Mouse (Mus musculus) lung, embryonic 14.5 days (tissue): ENCODE results near the gene Impg2. TPM values are rescaled to one million over a fixed set of nuclear protein-coding genes. Genes with fewer than 3 reads are reported as not detected.

ENCODE experiments used
- ATAC-seq: fragments of 200-750 bp; cut with Nextera tagmentation; 2 replicates; pipeline ENCODE4 v1.8.0; 2017; ENCODE audit warnings: mild to moderate bottlenecking, moderate TSS enrichment, moderate library complexity; ENCODE audit not compliant: insufficient read depth
- DNase-seq: peaks from one replicate; pipeline ENCODE4 v3.0.0-alpha.2; 2015
- H3K27ac ChIP-seq: fragments of 300-500 bp; sonication (generic); 2 replicates; pipeline ENCODE4 v1.5.1; 2014; ENCODE audit warnings: low read depth, mild to moderate bottlenecking, moderate library complexity
- H3K27me3 ChIP-seq: fragments of 300-500 bp; sonication (generic); 2 replicates; pipeline ENCODE4 v1.6.1; 2014; ENCODE audit warnings: low read length, control low read depth; ENCODE audit not compliant: insufficient read depth
- H3K36me3 ChIP-seq: fragments of 300-500 bp; sonication (generic); 2 replicates; pipeline ENCODE4 v1.6.1; 2014; ENCODE audit warnings: control low read depth; ENCODE audit not compliant: insufficient read depth
- H3K4me1 ChIP-seq: fragments of 300-500 bp; sonication (generic); 2 replicates; pipeline ENCODE4 v1.6.1; 2014; ENCODE audit warnings: antibody characterized with exemption, control low read depth; ENCODE audit not compliant: insufficient read depth
- H3K4me2 ChIP-seq: fragments of 300-500 bp; sonication (generic); 2 replicates; pipeline ENCODE4 v1.6.1; 2014; ENCODE audit warnings: mild to moderate bottlenecking
- H3K4me3 ChIP-seq: fragments of 300-500 bp; sonication (generic); 2 replicates; pipeline ENCODE4 v1.5.1; 2014; ENCODE audit warnings: low read depth, low read length
- H3K9ac ChIP-seq: fragments of 300-500 bp; sonication (generic); 2 replicates; pipeline ENCODE4 v1.6.1; 2014
- H3K9me3 ChIP-seq: fragments of 300-500 bp; sonication (generic); 2 replicates; pipeline ENCODE4 v1.6.1; 2016; ENCODE audit warnings: low read depth, low read length, control low read depth
- CTCF ChIP-seq: IDR thresholded peaks from 2 replicates; pipeline ENCODE4 v1.5.1; 2016; ENCODE audit warnings: antibody characterized with exemption, low read depth
- WGBS: fragments of 180-500 bp; shearing (Covaris S2); extraction: QIAGEN DNeasy Blood & Tissue Kit; methylation state at CpG from one replicate; pipeline ENCODE4 v1.1.7; 2014; 5-methylcytosine and 5-hydroxymethylcytosine counted together
- polyA plus RNA-seq: library from polyadenylated mRNA; unstranded; fragments of >200 nt; fragmentation: Nextera tagmentation; extraction: Ambion mirVana; gene quantifications from 2 replicates; pipeline ENCODE4 v1.2.1, GENCODE M21; 2014

Gene Impg2
- polyA plus RNA-seq, 1 experiment from 2014 or later, result 0.09 TPM

DNA sequence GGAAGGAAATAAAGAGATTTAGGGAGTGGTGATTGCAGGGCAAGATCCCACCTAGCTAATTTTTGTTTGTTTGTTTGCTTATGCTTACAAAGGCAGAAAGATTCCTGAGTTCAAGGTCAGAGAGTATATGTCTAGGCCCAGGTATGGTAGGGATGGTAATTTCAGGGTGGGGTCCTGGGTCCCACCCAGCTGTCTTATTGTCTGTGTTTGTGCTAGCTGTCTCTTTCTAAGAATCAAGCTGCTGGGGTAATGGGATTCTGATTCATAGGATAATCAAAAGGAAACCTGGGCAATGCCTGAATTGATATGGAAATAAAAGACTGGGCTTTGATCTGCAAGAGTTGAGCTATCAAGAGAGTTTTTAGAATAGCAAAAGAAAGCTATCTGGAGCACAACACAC lies 23.6 kb downstream of the Impg2 start:
- Histone ChIP-seq H3K27ac (no peak overlapping the region), H3K36me3 (no peaks in the 10 kb centered on the region), H3K9ac (no peak overlapping the region), H3K4me1 (no peaks in the 10 kb centered on the region), H3K9me3 (no peaks in the 10 kb centered on the region), H3K4me2 (no peak overlapping the region), H3K4me3 (no peak overlapping the region), H3K27me3 (no peaks in the 10 kb centered on the region)
- ATAC-seq, result no peak
- DNase-seq, result no peak
- no peak for TF ChIP-seq CTCF

DNA sequence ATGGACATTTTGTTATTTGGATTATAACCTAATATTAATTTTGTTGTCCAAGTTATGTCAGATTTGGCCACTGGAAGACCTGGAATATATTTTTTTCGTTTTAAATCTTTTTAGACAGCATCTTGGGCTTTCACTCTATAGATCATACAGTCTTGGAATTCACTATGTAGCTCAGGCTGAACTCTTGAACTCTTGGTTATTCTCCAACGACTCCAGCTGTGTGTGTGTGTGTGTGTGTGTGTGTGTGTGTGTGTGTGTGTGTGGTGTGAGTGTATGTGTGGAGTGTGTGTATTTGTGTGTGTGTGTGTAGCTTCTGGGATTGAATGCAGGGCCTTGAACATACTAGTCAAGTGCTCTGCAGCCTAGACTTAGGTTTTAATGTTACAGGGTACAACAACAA lies 25.3 kb downstream of the Impg2 start:
- WGBS, result 11% methylated on average over 2 of the region's 2 CpGs

DNA sequence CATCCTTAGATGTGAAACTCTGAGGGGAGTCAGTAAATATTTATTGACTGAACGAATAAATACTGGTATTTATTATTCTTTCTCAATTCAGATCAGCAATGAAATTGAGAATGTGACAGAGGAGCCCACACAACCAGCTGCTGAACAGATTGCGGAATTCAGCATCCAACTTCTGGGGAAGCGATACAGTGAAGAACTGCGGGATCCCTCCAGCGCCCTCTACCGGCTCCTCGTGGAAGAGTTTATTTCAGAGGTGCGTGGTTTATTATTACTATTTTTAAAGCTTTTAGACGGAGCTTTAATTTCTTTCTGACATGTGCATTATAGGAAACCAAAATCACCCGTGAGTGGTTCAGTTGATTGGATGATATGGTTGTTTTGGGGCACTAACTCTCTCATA lies 27.2 kb downstream of the Impg2 start:
- peak; percentile 47 for DNase-seq
- WGBS, result 52% methylated on average over 10 of the region's 10 CpGs
- Histone ChIP-seq H3K36me3 (no peaks in the 10 kb centered on the region), H3K4me2 (no peak overlapping the region), H3K27me3 (no peaks in the 10 kb centered on the region), H3K27ac (no peak overlapping the region), H3K4me3 (no peak overlapping the region), H3K9ac (no peak overlapping the region), H3K9me3 (no peaks in the 10 kb centered on the region), H3K4me1 (no peaks in the 10 kb centered on the region)
- TF ChIP-seq CTCF, result peak; percentile 37; the same call in 1 of the 2 replicates
- ATAC-seq, result no peak

More for the DNA sequence above, 25.3 kb downstream of the Impg2 start:
- no peaks in the 10 kb centered on the region for H3K27me3 ChIP-seq
- H3K4me2 ChIP-seq, result no peak overlapping the region
- ATAC-seq, result peak; percentile 56; the same call in 1 of the 2 replicates
- H3K4me3 ChIP-seq, result no peak overlapping the region
- no peaks in the 10 kb centered on the region for H3K9me3 ChIP-seq
- no peaks in the 10 kb centered on the region for H3K4me1 ChIP-seq
- no peak overlapping the region for H3K9ac ChIP-seq
- H3K27ac ChIP-seq, result no peak overlapping the region
- no peak for TF ChIP-seq CTCF
- no peaks in the 10 kb centered on the region for H3K36me3 ChIP-seq
- DNase-seq, result peak; percentile 53

DNA sequence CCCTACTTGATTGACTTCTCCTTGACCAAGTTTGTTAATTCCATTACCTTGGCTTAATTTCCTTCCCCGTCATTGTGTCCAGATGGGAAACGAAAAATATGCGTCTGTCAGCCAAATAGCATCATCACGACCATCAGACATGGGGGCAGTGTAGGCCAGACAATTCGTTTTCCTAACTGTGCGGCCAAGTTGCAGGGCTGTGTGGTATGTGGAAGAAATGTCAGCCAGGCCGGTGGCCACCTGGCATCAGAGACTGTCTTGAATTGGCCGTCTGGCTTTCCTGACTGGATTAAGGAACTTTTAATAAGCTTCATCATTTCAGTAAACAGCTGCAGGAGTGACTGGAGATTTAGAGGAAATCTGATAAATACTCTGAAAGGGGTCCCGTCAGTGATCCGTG lies 28.6 kb downstream of the Impg2 start:
- no peaks in the 10 kb centered on the region for H3K36me3 ChIP-seq
- peak; percentile 18 for DNase-seq

DNA sequence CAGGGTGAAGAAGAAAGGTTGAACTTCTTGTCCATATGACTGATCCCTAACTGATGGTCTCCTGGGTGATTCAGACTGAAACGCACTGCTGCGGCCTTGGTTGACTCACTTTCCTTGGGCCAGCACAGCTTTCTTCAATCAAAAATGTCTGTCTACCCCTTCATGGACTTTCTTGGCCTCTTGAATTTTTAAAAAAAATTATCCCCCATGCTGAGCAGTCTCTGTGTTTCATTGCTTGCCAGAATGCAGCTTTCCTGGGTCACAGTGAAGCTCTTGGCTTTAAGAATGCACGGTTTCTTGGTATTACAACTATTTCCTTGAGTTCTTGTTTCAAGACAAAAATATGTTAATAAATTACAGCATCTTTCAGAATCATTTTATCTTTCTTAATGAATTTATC lies 41.9 kb downstream of the Impg2 start:
- no peaks in the 10 kb centered on the region for H3K27me3 ChIP-seq
- WGBS, result 87% methylated on average over 3 of the region's 3 CpGs

More for the DNA sequence above, 28.6 kb downstream of the Impg2 start:
- no peak overlapping the region for H3K9ac ChIP-seq
- WGBS, result 60% methylated on average over 10 of the region's 10 CpGs
- no peaks in the 10 kb centered on the region for H3K9me3 ChIP-seq
- no peaks in the 10 kb centered on the region for H3K27me3 ChIP-seq
- H3K4me3 ChIP-seq, result no peak overlapping the region
- ATAC-seq, result no peak
- no peaks in the 10 kb centered on the region for H3K4me1 ChIP-seq
- TF ChIP-seq CTCF, result no peak
- no peak overlapping the region for H3K4me2 ChIP-seq
- H3K27ac ChIP-seq, result no peak overlapping the region

DNA sequence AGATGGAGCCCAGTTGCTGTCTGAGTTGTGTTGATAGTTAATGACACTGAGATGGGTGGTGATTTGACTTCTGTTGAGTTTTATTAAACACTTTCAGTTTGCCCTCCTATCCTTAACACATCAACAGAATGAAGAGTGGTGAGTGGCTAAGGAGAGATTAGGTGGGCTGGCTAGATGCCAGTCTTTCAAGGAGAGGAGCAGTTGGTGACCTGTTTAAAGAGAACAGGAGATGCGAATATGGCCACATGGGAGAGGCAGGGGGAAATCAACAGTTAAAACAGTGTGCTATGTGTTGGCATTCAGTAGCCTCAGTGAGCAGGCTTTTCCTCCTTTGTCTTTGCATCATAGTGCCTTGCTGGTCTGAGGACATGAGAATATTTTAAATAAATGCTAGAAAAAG lies 69.8 kb downstream of the Impg2 start:
- 56% methylated on average over 1 of the region's 1 CpGs for WGBS
- ATAC-seq (no peak), DNase-seq (no peak)
- Histone ChIP-seq H3K9ac (no peak overlapping the region), H3K27ac (no peak overlapping the region), H3K4me2 (no peak overlapping the region), H3K9me3 (no peaks in the 10 kb centered on the region), H3K36me3 (no peaks in the 10 kb centered on the region), H3K27me3 (no peaks in the 10 kb centered on the region), H3K4me3 (no peak overlapping the region), H3K4me1 (no peaks in the 10 kb centered on the region)
- TF ChIP-seq CTCF, result no peak

More for the DNA sequence above, 41.9 kb downstream of the Impg2 start:
- H3K4me2 ChIP-seq, result no peak overlapping the region
- H3K4me3 ChIP-seq, result no peak overlapping the region
- H3K9ac ChIP-seq, result no peak overlapping the region
- H3K4me1 ChIP-seq, result no peaks in the 10 kb centered on the region
- H3K36me3 ChIP-seq, result no peaks in the 10 kb centered on the region
- no peak for ATAC-seq
- no peak overlapping the region for H3K27ac ChIP-seq
- H3K9me3 ChIP-seq, result no peaks in the 10 kb centered on the region
- no peak for TF ChIP-seq CTCF
- DNase-seq, result no peak

DNA sequence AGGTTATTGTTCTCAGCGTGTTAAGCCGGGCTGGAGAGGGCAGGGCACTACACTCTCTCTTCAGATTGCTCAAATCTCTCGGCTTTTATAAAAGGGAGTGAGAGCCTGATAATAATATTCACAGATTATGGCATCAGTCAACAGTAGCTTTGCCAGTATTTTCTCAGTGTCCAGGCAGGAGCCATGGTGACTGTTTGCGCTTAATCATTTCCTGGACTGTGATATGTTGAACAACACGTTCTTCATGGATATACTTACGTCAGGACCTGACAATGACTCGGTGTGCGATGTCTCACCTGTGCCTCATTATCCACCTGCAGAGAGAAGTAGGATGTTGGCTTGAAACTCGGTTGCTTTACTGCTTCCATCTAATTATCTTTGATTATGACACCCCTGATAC lies 74.9 kb downstream of the Impg2 start:
- Histone ChIP-seq H3K27ac (no peak overlapping the region), H3K9me3 (no peaks in the 10 kb centered on the region), H3K36me3 (no peaks in the 10 kb centered on the region), H3K27me3 (no peaks in the 10 kb centered on the region), H3K4me1 (no peaks in the 10 kb centered on the region), H3K4me3 (no peak overlapping the region), H3K9ac (no peak overlapping the region), H3K4me2 (no peak overlapping the region)
- ATAC-seq, result no peak
- no peak for DNase-seq
- WGBS, result 72% methylated on average over 9 of the region's 9 CpGs
- TF ChIP-seq CTCF, result no peak

DNA sequence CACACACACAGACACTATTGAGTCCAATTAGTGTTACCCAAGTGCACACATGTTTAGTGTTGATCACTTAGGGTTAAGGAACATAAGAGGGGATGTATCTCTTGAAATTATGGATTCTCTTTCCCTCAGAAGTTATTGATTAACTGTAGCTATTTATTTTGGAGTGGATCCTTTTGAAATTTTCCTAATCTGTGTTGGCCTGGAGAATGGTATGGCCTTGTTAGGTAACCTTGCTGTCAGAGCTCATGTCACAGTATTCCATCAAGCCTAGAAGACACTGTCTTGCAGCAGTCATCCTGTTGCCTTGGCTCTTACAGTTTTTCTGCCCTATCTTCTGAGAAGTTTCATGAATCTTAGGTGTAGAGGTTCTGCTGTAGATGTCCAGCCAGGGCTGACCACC lies 75.6 kb downstream of the Impg2 start:
- Histone ChIP-seq H3K36me3 (no peaks in the 10 kb centered on the region), H3K4me1 (no peaks in the 10 kb centered on the region), H3K9ac (no peak overlapping the region), H3K9me3 (no peaks in the 10 kb centered on the region), H3K4me3 (no peak overlapping the region), H3K27ac (no peak overlapping the region), H3K4me2 (no peak overlapping the region), H3K27me3 (no peaks in the 10 kb centered on the region)
- no peak for TF ChIP-seq CTCF
- ATAC-seq (no peak), DNase-seq (no peak)
